Mouse (Mus musculus): ENCODE data around the gene Stk35. TPM values are rescaled to one million over a fixed set of nuclear protein-coding genes. Genes with fewer than 3 reads are reported as not detected.
"Not testable (repeated sequence)": the region's sequence is repeated elsewhere in the genome, so short reads cannot be mapped to it uniquely, and the experiment has no call there.

The Stk35 gene
- total and polyA plus RNA-seq, 2 experiments from 2014 or later: 5.6 to 16.1 TPM

DNA sequence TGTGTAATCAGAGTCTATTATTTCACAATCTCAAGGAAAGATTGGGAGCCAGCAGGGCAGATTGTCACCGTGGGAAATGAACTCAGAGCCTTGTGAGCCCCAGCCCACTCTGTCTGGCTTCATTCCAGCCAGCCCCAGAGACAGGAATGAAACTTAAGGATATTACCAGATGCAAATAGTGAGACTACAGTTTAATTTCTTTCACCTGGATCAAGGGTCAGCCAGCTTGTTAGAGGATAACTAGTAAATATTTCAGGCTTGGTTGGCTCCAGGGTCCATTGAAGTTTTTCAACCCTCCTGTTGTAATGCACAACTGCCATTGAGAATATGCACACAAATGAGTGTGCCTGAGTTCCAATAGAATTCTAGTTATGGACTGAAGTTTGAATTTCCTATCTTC lies 36.6 kb downstream of the Stk35 start:
- Histone ChIP-seq H3K9ac (replicated peaks; ENCODE audit: low read length, poor library complexity, severe bottlenecking) (no peak overlapping the region), H3K4me3 (ENCODE audit: low read depth, low read length) (no peak overlapping the region), H3K36me3 (ENCODE audit: insufficient read depth, low read length) (no peaks in the 10 kb centered on the region), H3K27ac (ENCODE audit: low read depth, low read length) (no peak overlapping the region), H3K4me1 (ENCODE audit: insufficient read depth, low read length) (no peaks in the 10 kb centered on the region), H3K27me3 (ENCODE audit: insufficient read depth, low read length) (no peaks in the 10 kb centered on the region), H3K4me2 (ENCODE audit: low read depth, low read length, poor library complexity, severe bottlenecking) (no peak overlapping the region), H3K9me3 (ENCODE audit: low read length) (no peaks in the 10 kb centered on the region)
- no peak for TF ChIP-seq CTCF (IDR thresholded peaks at IDR 0.05)
- no peak for DNase-seq (ENCODE audit: low spot score)
- no peak for ATAC-seq (ENCODE audit: low FRiP score)
- WGBS: 50% methylated on average over 1 of the region's 1 CpGs

DNA sequence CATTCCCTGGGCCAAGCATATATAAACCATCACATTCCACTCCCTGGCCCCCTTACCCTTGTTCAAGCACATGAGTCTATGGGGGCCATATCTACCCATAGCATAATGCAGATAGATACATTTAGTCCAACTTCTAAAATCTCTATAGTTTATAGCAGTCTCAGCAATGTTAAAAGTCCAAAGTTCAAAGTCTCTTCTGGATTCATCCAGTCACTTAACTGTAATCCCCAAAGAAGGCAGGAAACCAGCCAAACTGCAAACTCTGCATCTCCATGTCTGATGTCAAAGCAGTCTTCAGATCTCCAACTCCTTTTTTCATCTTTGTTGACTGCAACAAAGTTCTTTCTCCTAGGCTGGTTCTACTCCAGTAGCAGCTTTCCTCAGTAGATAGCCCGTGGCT lies 38.0 kb downstream of the Stk35 start:
- ATAC-seq (ENCODE audit: low FRiP score): no peak
- DNase-seq (ENCODE audit: low spot score): no peak
- WGBS: 86% methylated on average over 1 of the region's 1 CpGs
- Histone ChIP-seq H3K4me3 (ENCODE audit: low read depth, low read length) (no peak overlapping the region), H3K9ac (replicated peaks; ENCODE audit: low read length, poor library complexity, severe bottlenecking) (no peak overlapping the region), H3K4me2 (ENCODE audit: low read depth, low read length, poor library complexity, severe bottlenecking) (no peak overlapping the region), H3K9me3 (ENCODE audit: low read length) (no peaks in the 10 kb centered on the region), H3K27me3 (ENCODE audit: insufficient read depth, low read length) (no peaks in the 10 kb centered on the region), H3K36me3 (ENCODE audit: insufficient read depth, low read length) (no peaks in the 10 kb centered on the region), H3K27ac (ENCODE audit: low read depth, low read length) (no peak overlapping the region), H3K4me1 (ENCODE audit: insufficient read depth, low read length) (no peaks in the 10 kb centered on the region)
- TF ChIP-seq CTCF (IDR thresholded peaks at IDR 0.05): no peak

DNA sequence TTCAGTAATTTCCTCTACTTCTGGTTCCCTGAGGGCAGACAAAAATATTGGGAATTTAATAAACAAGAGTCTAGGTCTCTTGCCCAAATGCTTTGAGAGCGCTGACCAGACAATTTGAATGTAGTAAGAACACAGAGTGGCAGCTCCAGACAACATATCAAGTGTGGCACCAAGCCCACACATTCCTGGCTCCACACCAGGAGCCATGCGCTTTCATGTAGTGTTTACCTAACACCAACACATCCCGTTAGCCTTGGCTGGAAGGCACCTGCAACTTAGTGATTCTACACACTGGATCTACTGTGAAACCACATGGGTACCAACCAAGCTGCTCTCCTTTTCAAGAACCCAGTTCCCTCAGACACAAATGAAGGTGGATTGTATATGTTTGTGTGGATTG lies 45.5 kb downstream of the Stk35 start:
- 76% methylated on average over 3 of the region's 3 CpGs for WGBS
- no peak for TF ChIP-seq CTCF (IDR thresholded peaks at IDR 0.05)
- H3K36me3 ChIP-seq (ENCODE audit: insufficient read depth, low read length): no peaks in the 10 kb centered on the region
- no peaks in the 10 kb centered on the region for H3K9me3 ChIP-seq (ENCODE audit: low read length)
- no peak overlapping the region for H3K9ac ChIP-seq (replicated peaks; ENCODE audit: low read length, poor library complexity, severe bottlenecking)
- no peaks in the 10 kb centered on the region for H3K27me3 ChIP-seq (ENCODE audit: insufficient read depth, low read length)
- H3K4me2 ChIP-seq (ENCODE audit: low read depth, low read length, poor library complexity, severe bottlenecking): no peak overlapping the region
- ATAC-seq (ENCODE audit: low FRiP score) (no peak), DNase-seq (ENCODE audit: low spot score) (no peak)
- H3K27ac ChIP-seq (ENCODE audit: low read depth, low read length): no peak overlapping the region
- no peaks in the 10 kb centered on the region for H3K4me1 ChIP-seq (ENCODE audit: insufficient read depth, low read length)
- no peak overlapping the region for H3K4me3 ChIP-seq (ENCODE audit: low read depth, low read length)

DNA sequence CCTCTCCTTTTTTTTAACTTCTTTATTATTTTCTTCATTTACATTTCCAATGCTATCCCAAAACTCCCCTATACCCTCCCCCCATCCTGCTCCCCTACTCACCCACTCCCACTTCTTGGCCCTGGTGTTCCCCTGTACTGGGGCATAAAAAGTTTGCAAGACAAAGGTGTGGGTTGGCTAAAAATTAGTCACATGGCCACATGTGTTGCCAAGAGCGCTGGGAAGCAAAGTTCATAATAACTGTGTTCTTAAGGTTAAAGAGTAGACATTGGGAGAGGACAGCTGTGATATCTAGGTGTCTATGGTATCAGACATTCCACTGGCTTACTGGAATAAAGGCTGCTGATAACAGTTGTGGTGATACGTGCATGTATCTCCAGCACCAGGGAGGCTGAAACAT lies 46.2 kb downstream of the Stk35 start:
- DNase-seq (ENCODE audit: low spot score): no peak
- TF ChIP-seq CTCF (IDR thresholded peaks at IDR 0.05): no peak
- H3K36me3 ChIP-seq (ENCODE audit: insufficient read depth, low read length): no peaks in the 10 kb centered on the region
- H3K4me1 ChIP-seq (ENCODE audit: insufficient read depth, low read length): no peaks in the 10 kb centered on the region
- WGBS: 95% methylated on average over 2 of the region's 2 CpGs
- H3K9ac ChIP-seq (replicated peaks; ENCODE audit: low read length, poor library complexity, severe bottlenecking): no peak overlapping the region
- H3K27ac ChIP-seq (ENCODE audit: low read depth, low read length): no peak overlapping the region
- no peak overlapping the region for H3K4me2 ChIP-seq (ENCODE audit: low read depth, low read length, poor library complexity, severe bottlenecking)
- no peaks in the 10 kb centered on the region for H3K27me3 ChIP-seq (ENCODE audit: insufficient read depth, low read length)
- no peak overlapping the region for H3K4me3 ChIP-seq (ENCODE audit: low read depth, low read length)
- H3K9me3 ChIP-seq (ENCODE audit: low read length): no peaks in the 10 kb centered on the region
- ATAC-seq (ENCODE audit: low FRiP score): no peak

DNA sequence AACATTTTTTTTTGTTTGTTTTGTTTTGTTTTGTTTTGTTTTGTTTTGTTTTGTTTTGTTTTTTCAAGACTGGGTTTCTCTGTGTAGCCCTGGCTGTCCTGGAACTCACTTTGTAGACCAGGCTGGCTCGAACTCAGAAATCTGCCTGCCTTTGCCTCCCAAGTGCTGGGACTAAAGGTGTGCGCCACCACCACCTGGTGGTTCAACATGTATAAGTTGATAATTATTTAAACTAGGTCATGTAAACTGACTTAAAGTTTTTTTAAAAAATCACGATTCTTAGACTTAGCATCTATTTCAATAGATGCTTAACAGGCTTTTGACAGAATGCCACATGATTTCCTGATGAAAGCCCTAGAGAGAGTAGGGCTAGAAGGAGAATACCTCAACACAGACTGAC lies 48.8 kb downstream of the Stk35 start:
- H3K36me3 ChIP-seq (ENCODE audit: insufficient read depth, low read length); ATAC-seq (ENCODE audit: low FRiP score); H3K4me3 ChIP-seq (ENCODE audit: low read depth, low read length); H3K27me3 ChIP-seq (ENCODE audit: insufficient read depth, low read length); H3K4me2 ChIP-seq (ENCODE audit: low read depth, low read length, poor library complexity, severe bottlenecking); H3K9me3 ChIP-seq (ENCODE audit: low read length); H3K9ac ChIP-seq (replicated peaks; ENCODE audit: low read length, poor library complexity, severe bottlenecking); DNase-seq (ENCODE audit: low spot score); H3K27ac ChIP-seq (ENCODE audit: low read depth, low read length); H3K4me1 ChIP-seq (ENCODE audit: insufficient read depth, low read length): not testable (repeated sequence)
- 86% methylated on average over 3 of the region's 3 CpGs for WGBS

DNA sequence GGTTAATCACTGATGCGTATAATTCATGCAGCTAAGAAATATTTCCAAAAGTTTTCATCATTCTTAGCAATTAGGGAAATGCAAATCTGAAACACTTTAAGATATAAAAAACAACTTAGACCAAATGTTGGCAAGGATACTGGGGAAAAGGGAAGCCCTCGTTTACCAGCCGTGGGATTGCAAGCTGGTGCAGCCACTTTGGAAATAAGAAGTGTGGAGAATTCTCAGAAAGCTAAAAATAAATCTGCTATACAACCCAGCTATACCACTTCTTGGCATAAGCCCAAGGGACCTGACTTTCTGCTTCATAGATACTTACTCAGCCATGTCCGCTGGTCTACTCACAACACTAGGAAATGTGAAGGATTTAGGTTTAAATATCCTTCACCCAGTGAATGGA lies 51.2 kb downstream of the Stk35 start:
- H3K9ac ChIP-seq (replicated peaks; ENCODE audit: low read length, poor library complexity, severe bottlenecking): no peak overlapping the region
- no peaks in the 10 kb centered on the region for H3K9me3 ChIP-seq (ENCODE audit: low read length)
- DNase-seq (ENCODE audit: low spot score) (no peak), ATAC-seq (ENCODE audit: low FRiP score) (no peak)
- no peak for TF ChIP-seq CTCF (IDR thresholded peaks at IDR 0.05)
- H3K4me2 ChIP-seq (ENCODE audit: low read depth, low read length, poor library complexity, severe bottlenecking): no peak overlapping the region
- no peak overlapping the region for H3K27ac ChIP-seq (ENCODE audit: low read depth, low read length)
- no peaks in the 10 kb centered on the region for H3K27me3 ChIP-seq (ENCODE audit: insufficient read depth, low read length)
- H3K4me1 ChIP-seq (ENCODE audit: insufficient read depth, low read length): no peaks in the 10 kb centered on the region
- WGBS: 86% methylated on average over 4 of the region's 4 CpGs
- H3K4me3 ChIP-seq (ENCODE audit: low read depth, low read length): no peak overlapping the region
- no peaks in the 10 kb centered on the region for H3K36me3 ChIP-seq (ENCODE audit: insufficient read depth, low read length)

DNA sequence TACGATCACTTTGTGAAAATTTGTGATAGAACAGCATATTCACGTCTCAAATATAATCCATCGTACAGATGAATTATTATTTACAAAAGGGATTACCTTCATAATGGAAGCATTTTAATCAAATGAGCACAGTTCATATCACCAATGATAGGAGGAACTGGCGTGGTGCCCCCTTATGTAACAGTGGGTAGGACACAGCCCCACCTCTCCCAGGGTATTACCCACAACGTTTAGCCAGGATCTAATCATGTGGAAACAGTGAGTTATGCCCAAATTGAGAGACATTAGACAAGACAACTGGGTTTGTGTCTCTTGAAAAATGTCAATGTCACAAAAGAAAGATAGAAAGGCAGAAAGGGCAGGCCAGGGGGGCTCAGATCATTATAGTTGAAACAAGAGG lies 62.9 kb downstream of the Stk35 start:
- H3K4me2 ChIP-seq (ENCODE audit: low read depth, low read length, poor library complexity, severe bottlenecking): no peak overlapping the region
- no peaks in the 10 kb centered on the region for H3K4me1 ChIP-seq (ENCODE audit: insufficient read depth, low read length)
- H3K9me3 ChIP-seq (ENCODE audit: low read length): no peaks in the 10 kb centered on the region
- H3K9ac ChIP-seq (replicated peaks; ENCODE audit: low read length, poor library complexity, severe bottlenecking): no peak overlapping the region
- WGBS: 78% methylated on average over 5 of the region's 5 CpGs
- H3K4me3 ChIP-seq (ENCODE audit: low read depth, low read length): no peak overlapping the region
- no peak for TF ChIP-seq CTCF (IDR thresholded peaks at IDR 0.05)
- no peak for ATAC-seq (ENCODE audit: low FRiP score)
- H3K27ac ChIP-seq (ENCODE audit: low read depth, low read length): no peak overlapping the region
- DNase-seq (ENCODE audit: low spot score): no peak
- no peaks in the 10 kb centered on the region for H3K36me3 ChIP-seq (ENCODE audit: insufficient read depth, low read length)
- H3K27me3 ChIP-seq (ENCODE audit: insufficient read depth, low read length): no peaks in the 10 kb centered on the region

Measured in midbrain, postnatal 0 days (tissue).